Mouse (Mus musculus): ENCODE data around the gene Tas2r130. TPM values are rescaled to one million over a fixed set of nuclear protein-coding genes. Genes with fewer than 3 reads are reported as not detected.

The Tas2r130 gene
- not detected for polyA plus RNA-seq (2014; fragmentation: Illumina TruSeq; extraction: RNeasy Lipid Tissue Mini Kit (QIAGEN cat#74804); ENCODE audit: low read depth, low replicate concordance)

GRCm38 (mm10) chr6:131630812-131631211 lies at the start of gene Tas2r130:
Tas2r130 (minus strand) TSS chr6:131630912.

GRCm38 (mm10) chr6:131678786-131679185 lies 48.1 kb upstream of the Tas2r130 start, which contains the start of gene Tas2r106:
Tas2r106 (minus strand) TSS chr6:131678886.

GRCm38 (mm10) chr6:131660049-131660448 lies 29.3 kb upstream of the Tas2r130 start, which contains the start of gene Tas2r107:
Tas2r107 (minus strand) TSS chr6:131660149.

Other genes starting within 250 kb of the Tas2r130 start
- gene Ybx3, start 242.4 kb downstream of the Tas2r130 start, polyA plus RNA-seq (2014; fragmentation: Illumina TruSeq; extraction: RNeasy Lipid Tissue Mini Kit (QIAGEN cat#74804); ENCODE audit: low read depth, low replicate concordance): 34.8 TPM
- gene 5430401F13Rik, start 144.5 kb downstream of the Tas2r130 start, polyA plus RNA-seq (2014; fragmentation: Illumina TruSeq; extraction: RNeasy Lipid Tissue Mini Kit (QIAGEN cat#74804); ENCODE audit: low read depth, low replicate concordance): not detected
- not detected for gene Gm6619, start 144.5 kb downstream of the Tas2r130 start, polyA plus RNA-seq (2014; fragmentation: Illumina TruSeq; extraction: RNeasy Lipid Tissue Mini Kit (QIAGEN cat#74804); ENCODE audit: low read depth, low replicate concordance)
- not detected for gene Tas2r107, start 29.2 kb upstream of the Tas2r130 start, polyA plus RNA-seq (2014; fragmentation: Illumina TruSeq; extraction: RNeasy Lipid Tissue Mini Kit (QIAGEN cat#74804); ENCODE audit: low read depth, low replicate concordance)
- gene Tas2r106, start 48.0 kb upstream of the Tas2r130 start, polyA plus RNA-seq (2014; fragmentation: Illumina TruSeq; extraction: RNeasy Lipid Tissue Mini Kit (QIAGEN cat#74804); ENCODE audit: low read depth, low replicate concordance): not detected
- gene Tas2r104, start 54.8 kb upstream of the Tas2r130 start, polyA plus RNA-seq (2014; fragmentation: Illumina TruSeq; extraction: RNeasy Lipid Tissue Mini Kit (QIAGEN cat#74804); ENCODE audit: low read depth, low replicate concordance): not detected
- gene Tas2r105, start 56.6 kb upstream of the Tas2r130 start, polyA plus RNA-seq (2014; fragmentation: Illumina TruSeq; extraction: RNeasy Lipid Tissue Mini Kit (QIAGEN cat#74804); ENCODE audit: low read depth, low replicate concordance): not detected
- gene Tas2r114, start 59.2 kb upstream of the Tas2r130 start, polyA plus RNA-seq (2014; fragmentation: Illumina TruSeq; extraction: RNeasy Lipid Tissue Mini Kit (QIAGEN cat#74804); ENCODE audit: low read depth, low replicate concordance): not detected